Mouse (Mus musculus): ENCODE measurements around the gene Mpp6. TPM values are rescaled to one million over a fixed set of nuclear protein-coding genes. Genes with fewer than 3 reads are reported as not detected.

Gene Mpp6
- total RNA-seq, 2 experiments from 2014 or later, result 95.9 to 109 TPM

DNA sequence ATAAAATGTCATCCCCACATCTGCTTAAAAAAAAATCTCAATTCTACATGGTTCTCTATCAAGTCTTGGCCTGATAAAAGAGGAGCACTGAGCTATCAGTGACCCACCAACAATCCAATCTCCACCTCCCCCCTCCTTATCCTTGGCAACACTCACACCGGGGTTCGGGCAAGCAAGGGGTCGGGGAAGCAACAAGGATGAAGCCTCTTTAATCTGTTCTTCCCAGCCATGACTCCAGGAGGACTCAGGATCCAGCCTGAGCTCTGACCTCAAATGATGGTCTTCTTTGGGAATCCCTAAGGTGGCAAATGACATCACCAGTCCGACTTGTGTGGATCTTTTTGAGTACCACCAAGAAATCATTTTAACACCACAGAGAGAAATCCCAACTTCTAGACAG lies 137.8 kb downstream of the Mpp6 start:
- TF ChIP-seq CTCF (conservative IDR thresholded peaks at IDR 0.05), result no peak
- Histone ChIP-seq H3K27ac (no peak overlapping the region), H3K4me3 (no peak overlapping the region)
- DNase-seq (ENCODE audit: low spot score in 2 of 2), result no peak

Other genes starting within 250 kb of the Mpp6 start
- 10 to 100 TPM; 10.9 to 12.4 TPM for gene Gsdme, start 153.6 kb downstream of the Mpp6 start, total RNA-seq (2021)

Measured in layer of hippocampus, adult 2 months (tissue).